Mouse (Mus musculus) liver, embryonic 14.5 days (tissue): ENCODE data around the gene AL732309.1.

Source experiments
- CTCF ChIP-seq: IDR thresholded peaks from 2 replicates; pipeline ENCODE4 v1.5.1; 2016; ENCODE audit warnings: antibody characterized with exemption, low read depth, control low read depth
- EP300 ChIP-seq: IDR thresholded peaks from 2 replicates; pipeline ENCODE4 v1.6.1; 2016; ENCODE audit warnings: antibody characterized with exemption, low read depth

DNA sequence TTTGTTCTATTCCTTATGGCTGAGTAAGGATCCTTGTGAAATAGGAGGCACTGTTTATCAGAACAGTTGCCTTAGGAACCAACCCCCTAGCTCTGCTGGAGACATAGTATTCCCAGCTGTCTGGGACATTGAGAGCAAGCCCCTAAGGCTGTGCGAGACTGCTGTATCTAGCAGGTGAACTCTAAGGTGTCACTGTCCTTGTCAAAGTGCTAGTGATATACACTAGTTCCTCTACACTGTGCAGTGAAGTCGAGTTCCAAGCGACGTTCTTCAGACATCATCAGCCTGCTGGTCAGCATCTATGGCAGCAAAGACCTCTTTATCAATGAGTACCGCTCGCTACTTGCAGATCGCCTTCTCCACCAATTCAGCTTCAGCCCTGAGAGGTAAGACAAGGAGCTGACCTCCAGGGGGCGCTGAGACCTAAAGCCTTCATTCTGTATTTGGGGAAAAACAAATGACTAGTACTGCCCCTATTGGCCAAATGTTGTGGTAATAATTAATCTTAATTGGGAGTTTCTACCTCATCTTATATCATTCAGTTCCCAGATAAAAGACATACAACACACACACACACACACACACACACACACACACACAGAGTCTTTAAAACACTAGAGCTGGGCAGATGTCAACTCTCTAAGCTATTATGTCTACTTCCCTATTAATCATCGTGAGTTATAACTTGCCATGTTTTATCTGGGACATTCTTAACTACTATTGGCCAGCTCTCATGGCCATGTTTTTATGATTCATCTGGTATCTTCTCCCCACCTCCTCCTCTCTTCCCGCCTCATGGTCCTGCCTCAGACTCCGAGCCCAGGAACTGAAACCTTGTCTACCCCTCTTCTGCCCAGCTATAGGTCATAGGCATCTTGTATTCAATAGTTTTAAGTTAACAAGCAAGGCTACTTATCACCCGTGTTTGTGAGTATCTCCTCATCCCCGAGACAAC, 32.5 kb upstream of the AL732309.1 start:
- TF ChIP-seq CTCF (peak; percentile 91), EP300 (no peak)
